Mouse (Mus musculus): Measurements from ENCODE around the gene Pgap3.

The Pgap3 gene

DNA sequence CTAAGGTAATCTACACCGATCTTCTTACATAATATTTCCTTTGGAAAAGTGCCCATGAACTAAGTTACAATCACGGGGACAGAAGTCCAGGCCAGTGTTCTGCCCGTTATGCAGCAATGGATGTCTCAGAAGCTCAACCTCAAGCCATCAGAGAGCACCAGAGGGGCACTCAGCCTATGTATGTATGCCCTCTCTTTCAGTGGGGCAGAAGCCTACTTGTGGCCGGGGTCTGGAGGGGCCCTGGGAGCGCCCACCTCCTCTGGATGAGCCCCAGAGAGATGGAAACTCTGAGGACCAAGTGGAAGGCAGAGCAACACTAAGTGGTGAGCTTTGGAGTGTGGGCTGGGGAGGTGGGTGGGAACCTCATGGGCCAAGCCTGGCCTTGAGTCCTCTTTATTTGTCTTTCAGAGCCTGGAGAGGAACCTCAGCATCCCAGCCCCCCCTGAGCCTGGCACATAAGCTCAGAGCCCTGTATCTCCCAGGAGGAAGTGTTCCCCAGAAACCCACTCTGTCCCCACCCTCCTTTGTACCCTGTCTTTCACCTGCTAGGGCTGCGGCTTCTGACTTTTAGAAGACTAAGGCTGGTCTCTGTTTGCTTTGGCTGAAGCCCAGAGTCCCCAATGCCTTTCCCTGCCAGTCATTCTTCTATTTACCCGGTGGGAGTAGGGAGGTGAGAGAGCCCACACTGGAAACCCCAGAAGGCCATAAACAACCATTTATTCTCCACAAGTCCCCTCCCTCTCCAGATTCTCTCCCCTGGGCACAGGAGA, 43.5 kb downstream of the Pgap3 start:
- no peak for DNase-seq (ENCODE audit: low read depth, low spot score)

- DNase-seq (ENCODE audit: low read depth, low spot score), result peak; percentile 93
Measured at GRCm38 (mm10) chr11:98355732-98356299, 44.5 kb downstream of the Pgap3 start.

DNA sequence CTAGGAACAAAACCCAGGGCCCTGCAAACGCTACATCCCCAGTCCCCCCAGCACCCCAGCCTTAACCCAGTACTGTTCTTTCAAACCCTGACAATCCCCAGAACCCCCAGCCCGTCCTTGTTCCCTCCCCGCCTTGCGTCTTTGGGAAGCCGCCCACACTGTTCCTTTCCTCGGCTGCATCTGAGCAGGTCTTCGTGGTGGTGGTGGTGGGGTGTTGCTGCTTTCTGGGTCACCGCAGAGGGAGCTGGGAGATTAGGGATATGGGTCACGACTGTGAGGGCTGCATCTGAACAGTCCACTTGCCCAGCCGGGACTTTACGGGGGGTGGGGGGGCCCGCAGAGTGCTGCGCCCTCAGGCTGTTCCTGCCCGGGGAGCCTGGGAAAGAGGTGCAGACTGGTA, 45.8 kb downstream of the Pgap3 start:
- DNase-seq (ENCODE audit: low read depth, low spot score), result no peak

GRCm38 (mm10) chr11:98353651-98354211, 46.6 kb downstream of the Pgap3 start:
- no peak for DNase-seq (ENCODE audit: low read depth, low spot score)

- no peak for DNase-seq (ENCODE audit: low read depth, low spot score)
Measured at GRCm38 (mm10) chr11:98352272-98352990, 47.9 kb downstream of the Pgap3 start.

DNA sequence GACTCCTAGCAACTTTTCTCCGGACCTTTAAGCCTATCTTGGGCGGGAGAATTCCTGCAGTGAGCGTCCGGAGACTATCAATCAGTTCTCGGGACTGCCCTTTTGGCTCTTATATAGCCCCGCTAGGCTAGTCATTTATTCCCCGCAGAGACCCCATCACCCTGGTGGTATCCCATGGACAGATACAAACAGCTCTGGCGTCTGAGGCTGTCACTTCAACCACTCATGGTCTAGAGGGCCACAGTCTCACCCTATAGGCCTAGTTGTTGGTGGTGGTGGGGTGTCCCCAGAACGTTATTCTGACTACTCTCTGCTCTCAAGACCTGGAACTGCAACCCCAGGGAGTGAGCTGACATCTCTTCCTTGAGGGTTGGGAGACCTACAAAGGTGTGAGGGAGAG, 51.0 kb downstream of the Pgap3 start:
- peak; percentile 36 for DNase-seq (ENCODE audit: low read depth, low spot score)

- peak; percentile 84 for DNase-seq (ENCODE audit: low read depth, low spot score)
Measured at GRCm38 (mm10) chr11:98348083-98348961, 52.0 kb downstream of the Pgap3 start, which contains the start of gene Ppp1r1b. Gene Ppp1r1b, plus strand, starts transcription at chr11:98348404.

DNA sequence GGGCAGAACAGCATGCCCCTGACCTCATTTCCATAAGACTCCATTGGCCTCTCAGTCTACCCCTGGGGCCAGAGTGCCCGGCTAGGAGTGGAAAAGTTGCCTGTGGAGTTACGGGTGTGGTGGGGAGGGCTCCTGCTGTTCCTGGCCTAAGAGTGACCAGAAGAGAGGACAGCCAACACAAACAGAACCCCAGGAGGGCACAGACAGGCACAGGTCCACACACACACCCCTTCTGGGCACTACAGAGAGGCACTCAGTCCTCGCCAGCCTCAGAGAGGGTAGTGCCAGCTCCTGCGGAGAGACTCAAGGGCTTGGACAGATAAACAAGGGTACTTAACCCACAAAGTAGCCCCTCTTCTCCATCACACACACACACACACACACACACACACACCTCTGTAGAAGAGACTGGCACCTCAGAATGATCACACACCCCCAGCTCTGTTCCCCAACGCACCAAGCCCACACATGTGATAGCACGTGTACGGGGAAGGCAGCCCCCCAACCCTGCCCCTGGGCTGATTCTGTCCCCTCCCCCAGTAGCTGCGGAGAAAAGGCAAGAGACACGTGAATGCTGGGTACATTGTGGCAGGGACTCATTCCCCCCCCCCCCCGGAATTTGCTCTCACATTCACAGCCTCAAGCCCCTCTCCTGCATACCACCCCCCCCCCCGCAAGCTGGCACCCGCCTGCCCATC, 52.8 kb downstream of the Pgap3 start:
- DNase-seq (ENCODE audit: low read depth, low spot score), result no peak

DNA sequence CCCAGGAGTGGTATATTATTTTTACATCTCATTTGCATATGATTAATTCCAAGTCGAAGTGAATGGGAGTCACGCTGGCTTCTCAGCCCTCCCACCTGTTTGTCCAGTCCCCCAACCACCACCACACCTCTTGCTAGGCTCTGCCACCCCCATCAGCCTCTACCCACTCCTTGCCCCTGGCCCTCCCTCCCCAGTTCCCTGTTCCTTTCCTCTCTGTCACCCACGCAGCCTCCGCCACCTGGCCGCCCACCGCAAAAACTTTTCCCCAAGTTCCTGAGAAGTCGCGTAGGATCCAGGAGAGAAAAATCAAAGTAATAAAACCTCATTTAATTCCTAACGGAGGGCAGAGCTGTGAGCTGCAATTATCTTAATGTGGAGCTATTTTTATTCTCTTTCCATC, 54.1 kb downstream of the Pgap3 start:
- no peak for DNase-seq (ENCODE audit: low read depth, low spot score)

DNA sequence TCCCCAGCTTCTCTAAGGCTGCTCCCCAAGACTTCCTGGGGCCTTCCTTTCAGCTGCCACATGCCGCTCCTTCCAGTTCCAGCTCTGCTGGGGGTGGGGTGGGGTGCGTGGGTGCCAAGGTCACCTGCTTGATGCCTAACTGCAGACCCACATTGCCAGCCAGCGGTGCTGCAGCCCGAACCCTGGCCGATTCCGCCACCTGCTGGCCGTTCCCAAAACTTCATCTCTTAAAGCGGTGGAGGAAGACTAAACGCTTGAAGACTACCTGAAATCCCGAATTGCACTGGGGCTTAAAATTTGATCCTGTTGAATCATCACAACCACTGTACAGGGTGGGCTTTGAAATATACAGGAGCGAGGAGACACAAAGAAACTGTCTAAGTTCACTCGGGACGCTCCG, 55.0 kb downstream of the Pgap3 start:
- DNase-seq (ENCODE audit: low read depth, low spot score), result peak; percentile 86

DNA sequence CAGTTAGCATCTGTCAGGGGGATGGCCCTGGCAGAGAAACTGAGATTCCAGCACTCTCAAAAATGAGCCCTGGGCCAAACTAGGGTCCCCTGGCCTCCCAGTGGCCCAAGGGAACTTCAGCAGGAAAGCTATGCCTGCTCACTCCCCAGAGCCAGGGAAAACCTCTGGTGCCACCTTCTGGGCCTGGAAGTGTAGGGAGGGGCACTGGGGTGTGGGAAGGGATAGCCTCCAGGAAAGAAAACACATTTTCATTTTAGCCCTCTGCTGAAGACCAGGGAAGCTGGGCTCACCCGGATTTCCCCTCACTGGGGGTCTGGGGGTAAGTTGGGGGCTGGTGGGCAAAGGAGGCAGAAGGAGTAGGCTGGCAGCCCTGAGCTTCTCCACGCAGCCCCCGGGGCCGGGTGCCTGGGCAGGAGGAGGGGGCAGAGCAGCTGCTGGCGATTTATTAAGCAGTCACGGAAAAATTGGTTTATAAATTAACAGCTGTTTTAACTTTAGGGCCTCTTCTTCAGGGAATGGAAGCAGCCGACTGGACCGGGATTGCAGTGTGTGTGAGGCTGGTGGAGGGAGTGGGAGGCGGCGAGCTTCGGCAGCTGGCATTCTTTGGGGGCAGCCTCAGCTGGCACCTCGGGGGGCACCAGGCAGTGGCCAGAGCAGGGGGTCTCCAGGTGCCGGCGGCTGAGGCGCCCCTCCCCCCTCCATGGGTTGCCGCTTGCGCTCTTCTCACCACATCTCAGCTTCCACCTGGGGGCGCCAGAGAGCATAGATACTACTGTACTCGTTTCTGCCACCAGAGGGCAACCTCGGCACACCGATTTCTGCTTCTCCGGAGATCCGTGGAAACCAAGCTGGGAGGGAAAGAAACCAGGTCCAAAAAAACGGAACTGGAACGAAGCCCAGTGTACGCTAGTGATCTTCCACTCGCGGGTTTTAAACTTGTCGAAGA, 58.0 kb downstream of the Pgap3 start:
- DNase-seq (ENCODE audit: low read depth, low spot score), result peak; percentile 86

DNA sequence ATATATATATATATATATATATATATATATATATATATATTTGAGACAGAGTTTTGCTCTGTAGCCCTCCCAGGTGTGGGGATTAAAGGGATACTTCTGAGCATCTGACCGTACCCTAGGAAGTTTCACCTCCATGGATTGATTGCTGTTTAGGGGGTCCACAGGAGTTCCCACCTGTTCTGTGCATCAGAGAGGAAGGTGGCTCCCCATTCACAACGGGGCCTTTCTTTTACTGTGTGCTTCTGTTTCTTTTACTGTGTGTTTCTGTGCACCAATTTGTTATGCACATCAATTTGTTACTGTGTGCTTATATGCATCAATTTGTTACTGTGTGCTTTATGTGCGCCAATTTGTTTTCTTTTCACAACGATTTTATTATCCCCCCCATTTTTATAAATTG, 59.1 kb downstream of the Pgap3 start:
- DNase-seq (ENCODE audit: low read depth, low spot score), result no peak

DNA sequence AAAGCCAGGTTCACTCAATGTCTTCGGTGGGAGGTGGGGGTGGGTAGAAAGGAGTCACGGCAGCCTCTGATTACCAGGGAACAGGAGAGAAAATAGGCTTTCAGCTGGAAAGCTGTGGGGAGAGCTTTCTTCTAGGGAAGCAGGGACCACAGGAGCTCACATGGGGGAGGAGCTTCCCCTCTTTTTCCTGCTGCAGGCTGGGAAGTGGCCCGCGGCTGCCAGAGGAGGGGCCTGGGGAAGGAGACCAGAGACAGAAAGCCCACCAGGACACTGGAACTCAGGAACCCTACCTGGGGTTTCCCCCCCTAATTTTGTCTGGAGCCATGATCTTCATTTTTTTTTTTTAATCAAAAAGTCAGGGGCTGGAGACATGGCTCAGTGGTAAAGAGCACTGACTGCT, 59.7 kb downstream of the Pgap3 start:
- DNase-seq (ENCODE audit: low read depth, low spot score), result no peak

DNA sequence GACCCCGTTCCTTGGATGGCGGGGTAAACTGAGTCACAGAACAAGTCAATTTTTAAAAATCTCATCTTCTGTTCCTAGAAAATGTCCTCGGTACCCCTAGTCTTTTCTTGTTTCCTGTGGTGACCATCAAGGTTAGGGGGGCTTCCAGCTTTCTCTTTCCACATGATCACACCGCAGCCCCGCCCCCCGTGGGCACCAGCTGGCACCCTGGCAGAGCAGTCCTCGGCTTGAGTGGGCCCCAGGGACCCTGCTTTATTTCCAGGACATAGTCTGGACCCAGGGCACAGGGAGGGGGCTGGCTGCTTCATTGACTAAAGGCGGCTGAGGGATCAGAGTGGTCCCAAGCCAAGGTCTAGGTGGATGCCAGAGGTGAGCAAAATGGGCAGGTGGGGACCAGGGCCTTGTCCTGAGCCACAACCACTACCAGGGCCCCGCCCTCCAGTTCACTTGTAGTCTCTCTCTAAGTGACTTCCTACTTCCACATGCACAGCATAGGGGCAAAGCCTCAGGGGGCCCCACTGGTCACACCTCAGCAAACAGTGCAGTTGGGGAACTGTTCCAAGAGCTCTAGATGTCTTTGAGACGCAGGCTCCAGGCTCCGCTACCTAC, 60.5 kb downstream of the Pgap3 start:
- DNase-seq (ENCODE audit: low read depth, low spot score), result no peak

GRCm38 (mm10) chr11:98339071-98339501, 61.2 kb downstream of the Pgap3 start:
- peak; percentile 40 for DNase-seq (ENCODE audit: low read depth, low spot score)

Measured in R1 (cell line).